Mouse (Mus musculus) forebrain, embryonic 15.5 days (tissue): ENCODE data around the gene Spint3. TPM values are rescaled to one million over a fixed set of nuclear protein-coding genes. Genes with fewer than 3 reads are reported as not detected.
"Not testable (repeated sequence)": the region's sequence is repeated elsewhere in the genome, so short reads cannot be mapped to it uniquely, and the experiment has no call there.

Experiments
- ATAC-seq: fragments of 200-750 bp; cut with Nextera tagmentation; replicated peaks from 2 replicates; pipeline ENCODE4 v1.8.0; 2017; ENCODE audit warnings: mild to moderate bottlenecking, moderate TSS enrichment, moderate library complexity
- H3K27ac ChIP-seq: fragments of 300-500 bp; sonication (generic); replicated peaks from 2 replicates; pipeline ENCODE4 v1.5.1; 2015; ENCODE audit warnings: mild to moderate bottlenecking, inconsistent platforms
- H3K27me3 ChIP-seq: fragments of 300-500 bp; sonication (generic); 2 replicates; pipeline ENCODE4 v1.6.1; 2015; ENCODE audit warnings: inconsistent platforms
- H3K36me3 ChIP-seq: fragments of 300-500 bp; sonication (generic); 2 replicates; pipeline ENCODE4 v1.6.1; 2015; ENCODE audit warnings: mild to moderate bottlenecking, inconsistent platforms
- H3K4me1 ChIP-seq: fragments of 300-500 bp; sonication (generic); 2 replicates; pipeline ENCODE4 v1.6.1; 2015; ENCODE audit warnings: inconsistent platforms
- H3K4me2 ChIP-seq: fragments of 300-500 bp; sonication (generic); replicated peaks from 2 replicates; pipeline ENCODE4 v1.6.1; 2015; ENCODE audit warnings: mild to moderate bottlenecking, inconsistent platforms
- H3K4me3 ChIP-seq: fragments of 300-500 bp; sonication (generic); 2 replicates; pipeline ENCODE4 v1.5.1; 2015; ENCODE audit warnings: mild to moderate bottlenecking, inconsistent platforms
- H3K9ac ChIP-seq: fragments of 300-500 bp; sonication (generic); replicated peaks from 2 replicates; pipeline ENCODE4 v1.6.1; 2015; ENCODE audit warnings: mild to moderate bottlenecking, inconsistent platforms
- H3K9me3 ChIP-seq: fragments of 300-500 bp; sonication (generic); 2 replicates; pipeline ENCODE4 v1.6.1; 2016; ENCODE audit warnings: inconsistent platforms
- WGBS: fragments of 180-500 bp; shearing (Covaris S2); methylation state at CpG from one replicate; pipeline ENCODE4 v1.1.7; 2015; ENCODE audit warnings: mixed read lengths; 5-methylcytosine and 5-hydroxymethylcytosine counted together
- polyA plus RNA-seq: library from polyadenylated mRNA; unstranded; fragments of >200 nt; fragmentation: Nextera tagmentation; extraction: Ambion mirVana; gene quantifications from 2 replicates; pipeline ENCODE4 v1.2.1, GENCODE M21; 2015

Spint3 gene
- polyA plus RNA-seq: not detected in 2 replicates

DNA sequence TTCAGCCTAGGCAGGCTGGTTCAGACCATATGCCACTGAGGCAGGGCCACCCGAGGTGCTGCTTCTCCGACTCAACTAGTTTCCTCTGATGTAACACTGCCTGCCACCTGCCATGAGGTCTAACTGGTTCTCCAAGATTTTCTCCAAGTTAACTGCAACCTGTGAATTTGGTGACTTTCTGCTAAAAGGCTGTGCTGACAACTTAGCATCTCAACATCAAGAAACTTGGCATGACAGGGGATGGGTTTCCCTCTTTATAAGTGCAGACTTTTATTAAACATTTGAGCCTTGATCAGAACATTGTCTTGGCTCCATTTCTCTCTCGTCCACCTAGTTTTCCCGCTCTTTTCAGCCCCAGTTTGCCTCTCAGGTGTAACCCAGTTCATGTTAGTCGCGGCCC, at the start of gene Spint3:
Spint3 (minus strand) TSS at position 101 of the 400 bp plus-strand sequence.
- H3K4me3 ChIP-seq, H3K4me1 ChIP-seq, H3K27ac ChIP-seq, ATAC-seq, H3K9ac ChIP-seq, H3K9me3 ChIP-seq, H3K4me2 ChIP-seq, H3K27me3 ChIP-seq, H3K36me3 ChIP-seq: not testable (repeated sequence)
- WGBS: 86% methylated on average over 6 of the region's 6 CpGs

DNA sequence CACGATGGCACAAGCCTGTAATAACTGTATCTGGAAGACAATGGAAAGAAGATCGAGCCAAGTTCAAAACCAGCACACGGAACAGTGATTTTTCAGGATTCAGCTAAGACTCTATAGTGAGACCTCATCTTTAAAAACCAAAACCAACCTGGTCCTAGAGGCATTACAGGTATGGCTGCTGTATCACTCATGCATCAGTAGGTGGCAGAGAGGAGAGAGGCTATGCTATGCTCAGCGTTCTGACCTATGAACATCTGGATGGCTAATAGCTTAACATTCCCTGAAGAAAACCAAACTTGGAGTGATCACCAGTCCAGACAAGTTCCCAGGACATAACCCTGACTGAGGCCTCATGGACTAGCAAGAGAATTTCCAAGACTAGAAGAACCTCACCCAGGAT, 48.5 kb upstream of the Spint3 start:
- H3K27ac ChIP-seq: no peak overlapping the region

DNA sequence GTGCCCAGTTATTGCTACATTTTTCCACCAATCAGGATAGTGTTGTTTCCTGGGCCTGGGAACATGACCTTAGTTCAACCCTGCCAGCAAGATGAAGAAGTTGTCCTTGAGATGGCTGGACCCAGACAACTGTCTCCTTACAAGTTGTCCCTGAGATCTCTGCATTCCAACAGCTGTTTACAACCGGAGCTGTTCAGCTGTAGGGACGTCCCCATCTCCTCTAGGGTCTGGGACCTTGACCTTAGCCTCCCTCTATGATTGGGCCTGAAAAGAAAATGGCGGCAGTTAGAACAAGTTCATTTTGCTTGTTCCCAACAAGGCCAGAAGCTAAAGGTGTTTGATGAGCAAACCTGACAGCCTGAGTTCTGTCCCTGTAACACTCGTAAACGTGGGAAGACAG, 45.8 kb upstream of the Spint3 start:
- no peak overlapping the region for H3K4me3 ChIP-seq
- H3K4me1 ChIP-seq: no peaks in the 10 kb centered on the region
- H3K9ac ChIP-seq: no peak overlapping the region
- H3K27me3 ChIP-seq: no peaks in the 10 kb centered on the region
- no peaks in the 10 kb centered on the region for H3K9me3 ChIP-seq
- 86% methylated on average over 5 of the region's 5 CpGs for WGBS
- no peak overlapping the region for H3K4me2 ChIP-seq
- no peaks in the 10 kb centered on the region for H3K36me3 ChIP-seq
- no peak for ATAC-seq
- H3K27ac ChIP-seq: no peak overlapping the region

More for the DNA sequence above, 48.5 kb upstream of the Spint3 start:
- WGBS: 83% methylated on average over 4 of the region's 4 CpGs
- H3K4me2 ChIP-seq: no peak overlapping the region
- no peak overlapping the region for H3K9ac ChIP-seq
- no peaks in the 10 kb centered on the region for H3K9me3 ChIP-seq
- no peak for ATAC-seq
- no peaks in the 10 kb centered on the region for H3K4me1 ChIP-seq
- H3K36me3 ChIP-seq: no peaks in the 10 kb centered on the region
- H3K4me3 ChIP-seq: no peak overlapping the region
- no peaks in the 10 kb centered on the region for H3K27me3 ChIP-seq

DNA sequence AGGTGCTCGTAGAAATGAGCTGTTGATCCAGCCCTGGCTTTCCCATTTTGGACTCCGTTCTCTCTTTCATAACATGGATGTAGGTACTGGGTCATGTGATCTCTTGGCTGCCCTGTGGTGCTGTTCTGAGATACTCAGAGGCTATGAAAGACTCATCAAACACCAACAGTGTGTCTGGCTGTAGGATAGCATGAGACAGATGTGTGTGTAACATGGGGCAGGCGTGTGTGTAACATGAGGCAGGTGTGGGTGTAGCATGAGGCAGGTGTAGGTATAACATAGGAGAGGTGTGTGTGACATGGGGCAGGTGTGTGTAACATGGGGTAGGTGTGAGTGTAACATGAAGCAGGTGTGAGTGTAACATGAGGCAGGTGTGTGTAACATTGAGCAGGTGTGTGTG, 42.1 kb upstream of the Spint3 start:
- no peak overlapping the region for H3K4me2 ChIP-seq
- no peaks in the 10 kb centered on the region for H3K9me3 ChIP-seq
- no peak overlapping the region for H3K9ac ChIP-seq
- H3K4me3 ChIP-seq: no peak overlapping the region
- ATAC-seq: no peak
- no peaks in the 10 kb centered on the region for H3K36me3 ChIP-seq
- H3K4me1 ChIP-seq: no peaks in the 10 kb centered on the region
- no peaks in the 10 kb centered on the region for H3K27me3 ChIP-seq
- H3K27ac ChIP-seq: no peak overlapping the region
- 85% methylated on average over 3 of the region's 3 CpGs for WGBS

DNA sequence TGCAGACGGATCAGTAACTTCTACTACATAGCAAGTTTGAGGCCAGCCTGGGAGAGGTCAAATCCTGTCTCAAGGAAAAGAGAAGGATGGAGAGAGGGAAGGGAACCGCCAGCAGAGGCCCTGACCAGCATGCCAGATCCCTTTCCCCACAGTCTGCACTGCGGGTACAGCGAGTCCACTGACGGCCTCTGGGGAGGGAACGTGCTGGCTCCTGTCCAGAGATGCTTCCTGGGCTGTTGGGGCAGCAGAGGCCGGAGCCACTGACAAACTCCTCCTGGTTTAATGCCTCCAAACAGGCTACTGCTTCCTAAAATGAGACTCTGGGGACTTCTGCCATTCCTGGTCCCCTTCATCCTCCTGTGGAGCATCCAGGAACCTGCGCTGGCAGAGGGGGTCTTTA, 40.2 kb upstream of the Spint3 start, which contains the start of the genes Wfdc6b and Wfdc8:
Wfdc6b (plus strand) TSS at position 52 of the 400 bp plus-strand sequence.
Wfdc8 (minus strand) TSS at position 156 of the 400 bp plus-strand sequence.
- H3K4me2 ChIP-seq, H3K27ac ChIP-seq, ATAC-seq, H3K4me1 ChIP-seq, H3K36me3 ChIP-seq, H3K4me3 ChIP-seq, H3K9me3 ChIP-seq, H3K27me3 ChIP-seq, H3K9ac ChIP-seq: not testable (repeated sequence)
- WGBS: 60% methylated on average over 8 of the region's 8 CpGs

DNA sequence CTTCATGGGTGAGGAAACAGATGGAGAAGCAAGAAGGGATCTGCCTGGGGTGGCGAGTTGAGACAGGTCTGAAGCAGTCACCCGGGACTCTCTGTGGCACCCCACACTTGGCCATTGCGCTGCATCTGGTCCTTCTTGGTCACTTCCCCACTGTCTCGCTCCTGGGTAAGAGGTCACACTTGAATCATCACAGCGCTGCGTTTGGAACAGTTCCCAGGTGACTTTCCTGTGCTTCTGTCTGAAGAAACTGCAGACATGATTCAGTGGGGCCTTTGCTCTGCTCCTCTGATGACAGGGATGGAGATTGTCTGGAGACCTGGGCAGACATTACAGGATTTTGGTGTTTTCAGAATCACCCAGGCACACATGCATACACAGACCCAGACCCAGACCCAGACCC, 35.5 kb upstream of the Spint3 start:
- Histone ChIP-seq H3K4me1 (no peaks in the 10 kb centered on the region), H3K4me2 (no peak overlapping the region), H3K9me3 (no peaks in the 10 kb centered on the region), H3K4me3 (no peak overlapping the region), H3K27me3 (no peaks in the 10 kb centered on the region), H3K9ac (no peak overlapping the region), H3K36me3 (no peaks in the 10 kb centered on the region), H3K27ac (no peak overlapping the region)
- 85% methylated on average over 6 of the region's 6 CpGs for WGBS
- ATAC-seq: no peak

DNA sequence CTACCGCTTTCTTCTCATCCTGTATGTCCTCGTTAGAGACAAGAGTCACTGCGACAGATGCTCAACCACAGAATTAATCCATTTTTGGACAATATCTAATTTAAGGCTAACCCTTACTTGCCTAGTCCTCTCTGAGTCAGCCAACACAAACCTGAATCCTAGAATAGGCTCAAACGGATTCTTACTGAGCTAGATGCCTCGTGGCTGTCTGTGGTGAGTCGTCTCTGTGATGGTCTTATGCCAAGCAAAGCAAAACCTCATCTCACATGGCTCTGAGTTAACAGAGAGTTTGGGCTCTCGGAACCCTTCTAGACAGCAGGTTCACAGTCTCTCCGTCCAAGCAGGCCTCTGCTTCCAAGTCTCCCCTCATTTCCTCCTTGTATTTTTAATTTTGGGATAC, 31.2 kb upstream of the Spint3 start:
- Histone ChIP-seq H3K4me3 (no peak overlapping the region), H3K4me1 (no peaks in the 10 kb centered on the region), H3K27me3 (no peaks in the 10 kb centered on the region), H3K27ac (no peak overlapping the region), H3K9ac (no peak overlapping the region), H3K36me3 (no peaks in the 10 kb centered on the region), H3K9me3 (no peaks in the 10 kb centered on the region), H3K4me2 (no peak overlapping the region)
- 87% methylated on average over 8 of the region's 8 CpGs for WGBS
- no peak for ATAC-seq

DNA sequence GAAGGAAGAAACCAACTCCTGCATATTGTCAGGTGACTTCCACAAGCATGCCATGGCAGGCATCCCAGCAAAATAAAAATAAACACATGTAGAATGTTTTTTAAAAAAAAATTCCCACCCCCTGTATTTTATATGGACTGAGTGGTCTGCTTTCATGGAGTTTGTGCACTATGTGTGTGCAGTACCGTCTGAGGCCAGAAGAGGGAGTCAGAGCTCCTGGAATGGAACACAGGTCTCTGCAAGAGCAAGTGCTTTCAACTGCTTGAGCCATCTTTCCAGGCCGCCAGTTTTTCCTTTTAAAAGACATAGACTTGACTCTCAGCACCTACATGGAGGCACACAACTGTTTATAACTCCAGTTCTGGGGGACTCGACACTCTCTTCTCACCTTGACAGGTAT, 30.2 kb upstream of the Spint3 start:
- Histone ChIP-seq H3K4me2 (no peak overlapping the region), H3K36me3 (no peaks in the 10 kb centered on the region), H3K9me3 (no peaks in the 10 kb centered on the region), H3K4me1 (no peaks in the 10 kb centered on the region), H3K4me3 (no peak overlapping the region), H3K27me3 (no peaks in the 10 kb centered on the region), H3K9ac (no peak overlapping the region), H3K27ac (no peak overlapping the region)
- no peak for ATAC-seq
- whole genome bisulfite sequencing: 91% methylated on average over 3 of the region's 3 CpGs

DNA sequence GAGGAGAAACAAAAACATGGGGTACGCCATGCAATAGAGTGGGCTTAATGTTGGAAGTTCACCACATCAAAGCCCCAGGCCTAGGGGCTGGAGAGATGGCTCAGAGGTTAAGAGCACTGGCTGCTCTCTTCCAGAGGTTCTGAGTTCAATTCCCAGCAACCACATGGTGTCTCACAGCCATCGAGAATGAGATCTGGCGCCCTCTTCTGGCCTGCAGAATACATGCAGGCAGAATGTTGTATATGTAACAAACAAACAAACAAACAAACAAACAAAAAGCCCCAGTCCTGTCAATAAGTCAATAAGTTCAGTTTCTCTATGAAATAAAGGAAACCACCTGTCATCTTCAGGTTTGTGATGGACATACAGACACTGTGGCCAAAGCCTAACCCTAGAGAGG, 26.9 kb upstream of the Spint3 start:
- Histone ChIP-seq H3K4me2 (no peak overlapping the region), H3K9me3 (no peaks in the 10 kb centered on the region), H3K27me3 (no peaks in the 10 kb centered on the region), H3K4me1 (no peaks in the 10 kb centered on the region), H3K27ac (no peak overlapping the region), H3K4me3 (no peak overlapping the region), H3K36me3 (no peaks in the 10 kb centered on the region), H3K9ac (no peak overlapping the region)
- WGBS: 66% methylated on average over 3 of the region's 3 CpGs
- no peak for ATAC-seq

DNA sequence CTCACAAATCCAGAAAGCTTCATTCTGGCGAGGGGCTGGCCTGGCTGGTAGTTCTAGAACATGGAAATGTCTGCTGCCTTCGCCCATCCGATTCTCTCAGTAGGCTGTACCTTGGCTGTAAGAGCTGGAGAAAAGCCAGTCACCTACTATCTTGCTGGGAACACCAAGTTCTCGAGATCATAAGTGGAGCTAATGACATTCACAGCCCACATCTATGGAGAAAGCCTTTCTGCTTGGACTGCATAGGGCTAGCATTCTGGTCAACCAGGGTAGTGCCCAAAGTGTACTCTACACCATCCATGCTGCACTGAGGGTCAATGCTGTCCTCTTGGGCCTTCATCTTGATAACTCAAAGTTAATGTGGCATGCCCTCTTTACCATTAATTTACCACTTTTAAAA, 20.2 kb upstream of the Spint3 start, which contains the start of gene Eppin:
Eppin (minus strand) TSS at position 101 of the 400 bp plus-strand sequence.
- no peaks in the 10 kb centered on the region for H3K36me3 ChIP-seq
- no peaks in the 10 kb centered on the region for H3K27me3 ChIP-seq
- no peaks in the 10 kb centered on the region for H3K4me1 ChIP-seq
- H3K9me3 ChIP-seq: no peaks in the 10 kb centered on the region
- H3K9ac ChIP-seq: no peak within 1 kb of the TSS
- WGBS: 79% methylated on average over 4 of the region's 4 CpGs
- H3K27ac ChIP-seq: no peak within 1 kb of the TSS
- no peak within 1 kb of the TSS for H3K4me2 ChIP-seq
- no peak within 1 kb of the TSS for H3K4me3 ChIP-seq
- ATAC-seq: no peak

DNA sequence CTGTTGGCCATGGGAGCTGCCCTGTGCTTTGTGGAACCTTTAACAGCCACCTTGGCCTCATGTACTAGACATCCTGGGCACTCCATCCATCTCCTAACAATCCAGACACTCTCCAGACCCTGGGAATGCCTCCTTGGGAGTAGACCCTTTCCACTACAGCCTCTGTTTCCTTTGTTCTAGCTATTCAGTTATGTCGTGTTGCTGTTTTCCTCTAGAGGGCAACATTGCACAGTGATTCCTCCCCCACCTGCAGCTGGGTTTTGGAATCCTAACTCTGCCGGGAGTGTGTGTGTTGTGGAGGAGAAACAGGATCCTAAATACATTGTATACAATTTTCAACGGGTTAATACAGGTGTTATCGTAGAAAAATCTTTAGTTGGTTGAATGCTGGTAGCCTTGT, 18.8 kb upstream of the Spint3 start:
- no peaks in the 10 kb centered on the region for H3K4me1 ChIP-seq
- 14% methylated on average over 4 of the region's 4 CpGs for WGBS
- no peak overlapping the region for H3K4me3 ChIP-seq
- H3K27ac ChIP-seq: no peak overlapping the region
- no peaks in the 10 kb centered on the region for H3K27me3 ChIP-seq
- no peaks in the 10 kb centered on the region for H3K36me3 ChIP-seq
- no peaks in the 10 kb centered on the region for H3K9me3 ChIP-seq
- no peak overlapping the region for H3K4me2 ChIP-seq
- H3K9ac ChIP-seq: no peak overlapping the region
- ATAC-seq: no peak

DNA sequence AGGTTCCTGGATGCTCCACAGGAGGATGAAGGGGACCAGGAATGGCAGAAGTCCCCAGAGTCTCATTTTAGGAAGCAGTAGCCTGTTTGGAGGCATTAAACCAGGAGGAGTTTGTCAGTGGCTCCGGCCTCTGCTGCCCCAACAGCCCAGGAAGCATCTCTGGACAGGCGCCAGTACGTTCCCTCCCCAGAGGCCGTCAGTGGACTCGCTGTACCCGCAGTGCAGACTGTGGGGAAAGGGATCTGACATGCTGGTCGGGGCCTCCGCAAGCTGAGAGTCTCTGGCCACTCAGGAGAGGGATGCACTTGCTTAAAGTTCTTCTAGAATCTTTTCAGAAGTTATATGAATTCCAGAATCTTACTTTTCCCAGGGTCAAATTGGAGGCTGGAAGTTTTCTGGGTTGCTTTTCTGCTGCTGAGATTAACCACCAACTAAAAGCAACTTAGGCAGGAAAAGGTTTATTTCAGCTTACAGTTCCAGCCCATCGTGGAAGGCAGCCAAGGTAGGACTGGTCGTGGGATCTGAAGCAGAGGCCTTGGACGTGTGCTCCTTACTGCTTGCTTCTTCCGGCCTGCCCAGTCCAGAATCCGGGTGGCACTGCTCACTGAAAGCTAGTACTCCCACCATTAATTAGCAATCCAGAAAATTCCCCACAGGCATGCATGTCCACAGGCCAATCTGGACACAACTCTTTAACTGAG, 11.9 kb upstream of the Spint3 start, which contains the start of gene Wfdc6a:
Wfdc6a (minus strand) TSS at position 423 of the 701 bp plus-strand sequence.
- 50% methylated on average over 13 of the region's 13 CpGs for WGBS
- H3K4me2 ChIP-seq, H3K4me3 ChIP-seq, H3K9me3 ChIP-seq, H3K27ac ChIP-seq, ATAC-seq, H3K27me3 ChIP-seq, H3K36me3 ChIP-seq, H3K4me1 ChIP-seq, H3K9ac ChIP-seq: not testable (repeated sequence)

DNA sequence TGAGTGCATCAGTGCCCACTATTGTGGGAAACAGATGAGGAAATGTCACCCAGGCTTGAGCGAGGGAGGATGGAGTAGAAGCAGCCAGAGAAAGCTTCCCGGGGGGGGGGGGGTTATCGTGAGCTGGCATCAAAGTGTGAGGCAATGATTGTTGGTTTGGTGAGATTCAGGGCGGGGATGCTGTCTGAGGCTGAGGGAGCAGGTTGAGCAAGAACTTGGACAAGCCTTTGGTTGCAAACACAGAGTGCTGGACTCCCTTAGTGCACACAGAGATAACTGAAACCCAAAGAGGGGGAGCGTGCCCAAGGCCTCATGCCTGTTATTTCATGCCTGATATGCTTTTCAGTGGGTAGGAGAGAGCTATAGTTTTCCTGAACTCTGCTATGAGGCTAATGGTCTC, 5.8 kb downstream of the Spint3 start:
- no peak overlapping the region for H3K4me3 ChIP-seq
- H3K4me1 ChIP-seq: peaks cover 17% of the 10 kb centered on the region
- H3K36me3 ChIP-seq: no peaks in the 10 kb centered on the region
- H3K27ac ChIP-seq: no peak overlapping the region
- H3K4me2 ChIP-seq: no peak overlapping the region
- no peaks in the 10 kb centered on the region for H3K9me3 ChIP-seq
- no peak for ATAC-seq
- no peak overlapping the region for H3K9ac ChIP-seq
- H3K27me3 ChIP-seq: peaks cover 6% of the 10 kb centered on the region; the same call in 1 of the 2 replicates
- WGBS: 95% methylated on average over 5 of the region's 5 CpGs
